Mouse (Mus musculus): ENCODE measurements around the gene E2f1.

E2f1 gene

GRCm38 (mm10) chr2:154551927-154552326 lies 17.8 kb downstream of the E2f1 start:
- DNase-seq (ENCODE audit: low read depth, low spot score), result no peak

GRCm38 (mm10) chr2:154551476-154551875 lies 18.2 kb downstream of the E2f1 start, which contains the start of gene Actl10:
Gene Actl10 (plus strand): TSS chr2:154551776.
- DNase-seq (ENCODE audit: low read depth, low spot score), result no peak

- DNase-seq (ENCODE audit: low read depth, low spot score), result no peak
Observed at GRCm38 (mm10) chr2:154550937-154551336, 18.8 kb downstream of the E2f1 start.

GRCm38 (mm10) chr2:154549886-154550189 lies 19.9 kb downstream of the E2f1 start:
- no peak for DNase-seq (ENCODE audit: low read depth, low spot score)

GRCm38 (mm10) chr2:154549127-154549885 lies 20.4 kb downstream of the E2f1 start:
- peak; percentile 58 for DNase-seq (ENCODE audit: low read depth, low spot score)

GRCm38 (mm10) chr2:154548688-154549087 lies 21.0 kb downstream of the E2f1 start:
- no peak for DNase-seq (ENCODE audit: low read depth, low spot score)

GRCm38 (mm10) chr2:154546711-154547110 lies 23.0 kb downstream of the E2f1 start, which contains the start of gene 1700003F12Rik:
Gene 1700003F12Rik (plus strand): TSS chr2:154547085.
- no peak for DNase-seq (ENCODE audit: low read depth, low spot score)

- no peak for DNase-seq (ENCODE audit: low read depth, low spot score)
Observed at GRCm38 (mm10) chr2:154543567-154544347, 25.9 kb downstream of the E2f1 start.

GRCm38 (mm10) chr2:154541630-154542029 lies 28.1 kb downstream of the E2f1 start:
- DNase-seq (ENCODE audit: low read depth, low spot score), result no peak

GRCm38 (mm10) chr2:154539720-154540119 lies 30.0 kb downstream of the E2f1 start:
- DNase-seq (ENCODE audit: low read depth, low spot score), result no peak

- no peak for DNase-seq (ENCODE audit: low read depth, low spot score)
Observed at GRCm38 (mm10) chr2:154538710-154539109, 31.0 kb downstream of the E2f1 start.

GRCm38 (mm10) chr2:154538310-154538709 lies 31.4 kb downstream of the E2f1 start:
- DNase-seq (ENCODE audit: low read depth, low spot score), result no peak

- DNase-seq (ENCODE audit: low read depth, low spot score), result no peak
Observed at GRCm38 (mm10) chr2:154534704-154535270, 34.9 kb downstream of the E2f1 start.

GRCm38 (mm10) chr2:154532888-154533287 lies 36.8 kb downstream of the E2f1 start:
- DNase-seq (ENCODE audit: low read depth, low spot score), result no peak

- DNase-seq (ENCODE audit: low read depth, low spot score), result no peak
Observed at GRCm38 (mm10) chr2:154526531-154526930, 43.2 kb downstream of the E2f1 start.

GRCm38 (mm10) chr2:154525285-154525684 lies 44.4 kb downstream of the E2f1 start:
- DNase-seq (ENCODE audit: low read depth, low spot score), result no peak

- DNase-seq (ENCODE audit: low read depth, low spot score), result no peak
Observed at GRCm38 (mm10) chr2:154522334-154522733, 47.4 kb downstream of the E2f1 start.

GRCm38 (mm10) chr2:154521449-154521848 lies 48.2 kb downstream of the E2f1 start:
- no peak for DNase-seq (ENCODE audit: low read depth, low spot score)

GRCm38 (mm10) chr2:154517424-154517823 lies 52.3 kb downstream of the E2f1 start:
- DNase-seq (ENCODE audit: low read depth, low spot score), result no peak

GRCm38 (mm10) chr2:154516944-154517343 lies 52.7 kb downstream of the E2f1 start:
- no peak for DNase-seq (ENCODE audit: low read depth, low spot score)

GRCm38 (mm10) chr2:154510141-154510540 lies 59.6 kb downstream of the E2f1 start:
- DNase-seq (ENCODE audit: low read depth, low spot score), result no peak

All from CD4-positive helper T cell, adult 2 months (primary cell).